Mouse (Mus musculus) cerebellum, postnatal 14 days (tissue): ENCODE measurements at regions not wholly inside any gene's neighbourhood (a gene's known extent, or its start where the extent isn't known, plus 50 kb on each side); places are given as distances from the start of the nearest gene placed in this dataset.
A peak's percentile ranks its signal among the peaks of the same experiment; 100 is the strongest.
"Not testable (repeated sequence)": the region's sequence is repeated elsewhere in the genome, so short reads cannot be mapped to it uniquely, and the experiment has no call there.

ENCODE experiments used
- DNase-seq, 2 experiments: peaks; one replicate each; pipeline ENCODE4 v3.0.0; 2021; ENCODE audit warnings: mixed read lengths in 2 of 2

- no peak for DNase-seq
Observed at GRCm38 (mm10) chr8:109312731-109313130, 181.1 kb upstream of the Pmfbp1 start.

DNA sequence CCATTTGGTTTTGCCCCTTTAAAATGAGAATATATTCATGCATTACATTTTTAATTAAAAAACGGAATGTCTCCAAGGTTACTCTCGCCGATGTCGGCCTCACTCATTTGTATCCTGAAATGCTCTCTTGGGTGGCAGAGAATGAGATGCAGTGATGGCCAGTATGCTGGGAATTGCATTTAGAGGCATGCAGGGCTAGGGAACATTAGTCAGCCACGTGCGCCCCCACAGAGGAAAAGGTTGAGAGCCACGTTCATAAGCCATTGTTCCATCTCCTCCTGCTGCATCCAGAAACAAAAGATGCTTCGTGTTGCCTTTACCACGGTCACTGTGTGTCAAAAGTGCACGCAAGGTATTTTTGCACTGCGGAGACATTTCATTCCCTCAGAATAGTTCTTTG, 172.9 kb upstream of the Pmfbp1 start:
- no peak for DNase-seq

DNA sequence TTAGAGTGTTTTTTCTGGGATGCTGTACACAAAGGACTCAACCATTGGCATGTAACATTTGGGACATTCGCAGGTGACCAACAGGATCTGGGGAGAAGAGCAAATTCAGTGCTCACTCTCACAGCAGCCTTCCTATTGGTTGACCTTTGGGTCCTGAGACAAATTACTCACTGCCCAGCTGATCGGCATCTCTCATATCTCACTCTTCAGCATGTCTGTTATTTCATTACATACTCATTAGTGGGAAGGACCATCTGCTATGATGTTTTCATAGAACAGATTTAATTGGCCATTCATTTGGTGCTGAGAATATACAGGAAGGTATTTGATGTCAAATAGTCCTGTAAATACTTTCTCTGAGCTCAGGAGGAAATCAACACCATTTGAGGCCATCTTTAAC, 170.5 kb upstream of the Pmfbp1 start:
- DNase-seq, result no peak

DNA sequence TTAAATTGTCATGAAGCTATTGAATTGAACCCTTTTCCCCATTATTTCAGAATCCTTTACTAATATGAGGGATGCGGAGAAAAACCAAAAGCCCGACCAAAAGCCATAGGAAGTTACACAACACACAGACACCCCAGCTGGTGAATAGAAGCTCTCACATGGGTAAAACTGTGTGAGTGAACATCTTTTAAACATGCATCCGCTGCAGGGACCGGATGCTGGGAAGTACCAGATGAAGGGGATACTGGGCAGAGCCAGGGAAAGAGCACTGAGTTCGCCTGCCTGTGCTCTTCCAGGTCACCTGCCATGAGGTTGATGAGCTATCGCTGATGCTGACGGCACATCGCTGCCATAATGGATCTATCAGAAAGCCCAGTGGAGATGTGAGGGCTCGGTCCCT, 169.6 kb upstream of the Pmfbp1 start:
- DNase-seq, result no peak

DNA sequence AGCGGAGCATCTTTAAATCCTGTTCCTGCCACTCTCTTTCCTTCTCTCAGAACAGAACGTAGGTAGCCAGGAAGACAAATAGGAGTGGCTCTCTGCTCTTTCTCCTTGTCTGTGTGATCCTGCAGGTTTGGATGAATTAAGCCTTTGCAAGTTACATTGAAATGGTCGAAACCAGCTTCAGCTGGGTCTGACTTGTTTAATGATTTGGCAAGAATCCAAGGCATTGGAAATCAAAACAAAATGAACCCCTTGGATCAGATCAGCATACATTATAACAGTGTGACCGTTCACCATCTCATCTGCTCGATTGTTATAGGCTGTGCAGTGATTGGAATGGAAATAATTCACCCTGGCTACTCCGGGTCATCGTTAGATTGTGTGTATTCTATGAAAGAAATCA, 157.6 kb upstream of the Pmfbp1 start:
- no peak for DNase-seq

DNA sequence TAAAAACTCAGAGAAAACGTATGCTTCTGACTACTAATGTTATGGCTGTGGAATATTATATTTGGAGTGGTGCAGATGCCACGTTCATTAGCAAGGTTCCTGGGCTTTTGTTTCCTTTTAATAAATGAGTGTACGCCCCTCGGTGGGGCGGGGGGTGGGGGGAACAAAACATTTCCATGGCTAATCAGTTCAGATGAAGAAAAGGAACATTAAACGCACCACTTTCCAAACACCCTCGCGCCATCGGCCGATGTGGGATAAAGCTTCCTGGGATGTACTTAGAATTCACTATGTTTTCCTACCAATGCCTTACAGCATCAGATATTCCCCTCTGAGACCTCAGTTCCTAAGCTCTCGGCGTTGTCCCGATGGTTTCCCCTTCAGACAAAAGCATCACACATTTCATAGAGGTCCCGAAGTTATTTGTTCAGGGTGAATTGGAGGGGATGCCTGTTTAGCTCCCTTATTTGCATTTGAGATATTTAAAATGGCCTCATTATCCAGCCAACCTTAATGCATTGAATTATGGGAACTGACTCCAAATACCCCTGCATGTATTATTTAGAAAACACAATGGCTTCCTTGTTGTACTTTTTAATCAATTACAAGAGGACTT, 155.5 kb upstream of the Pmfbp1 start:
- DNase-seq, result no peak

DNA sequence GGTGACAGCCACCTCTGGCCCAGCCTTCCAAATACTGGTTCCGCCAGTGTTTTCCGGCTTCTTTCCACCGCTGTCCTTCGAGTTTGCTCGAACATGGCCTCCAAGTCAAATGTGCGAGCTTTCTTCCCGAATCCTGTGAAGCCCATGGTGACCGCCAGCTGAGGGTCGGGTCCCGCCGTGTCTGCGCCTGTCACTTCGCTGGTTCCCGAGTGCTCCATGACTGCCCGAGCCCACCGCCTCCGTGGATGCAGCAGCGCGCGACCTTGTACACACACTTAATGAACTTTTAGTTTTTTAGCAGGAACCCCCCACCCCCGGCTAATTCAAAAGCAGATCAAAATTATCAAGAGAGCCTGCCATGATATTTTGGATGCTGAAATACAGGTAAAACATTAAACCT, 153.2 kb upstream of the Pmfbp1 start:
- DNase-seq, result not testable (repeated sequence)

- no peak for DNase-seq
Observed at GRCm38 (mm10) chr8:109355168-109355567, 138.7 kb upstream of the Pmfbp1 start.

- peak in 1 of 2 experiments; percentile 24 for DNase-seq
Observed at GRCm38 (mm10) chr8:109359396-109360051, 134.3 kb upstream of the Pmfbp1 start.

GRCm38 (mm10) chr8:109360081-109360715, 133.6 kb upstream of the Pmfbp1 start:
- DNase-seq, result peak in 1 of 2 experiments; percentile 12

DNA sequence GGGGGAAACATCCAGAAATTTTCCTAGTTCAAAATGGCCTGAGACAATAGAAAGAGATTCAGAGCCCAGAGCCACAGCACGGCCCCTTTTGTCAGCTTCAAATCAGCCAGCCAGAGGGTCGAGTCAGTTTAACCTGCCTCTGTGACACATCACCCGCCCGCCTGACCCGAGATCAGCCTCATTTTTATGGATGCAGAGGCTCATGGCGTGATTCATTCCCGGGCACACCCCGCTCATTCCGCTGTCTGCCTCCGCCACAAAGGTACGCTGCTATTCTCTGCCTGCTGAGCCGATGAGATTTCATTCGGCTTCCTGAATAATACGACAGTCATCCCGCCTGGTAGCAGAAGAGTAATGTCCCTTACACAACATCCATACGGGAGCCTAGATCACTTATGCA, 132.9 kb upstream of the Pmfbp1 start:
- DNase-seq, result peak; percentile 26 to 30

GRCm38 (mm10) chr8:109361575-109362361, 132.1 kb upstream of the Pmfbp1 start:
- no peak for DNase-seq

DNA sequence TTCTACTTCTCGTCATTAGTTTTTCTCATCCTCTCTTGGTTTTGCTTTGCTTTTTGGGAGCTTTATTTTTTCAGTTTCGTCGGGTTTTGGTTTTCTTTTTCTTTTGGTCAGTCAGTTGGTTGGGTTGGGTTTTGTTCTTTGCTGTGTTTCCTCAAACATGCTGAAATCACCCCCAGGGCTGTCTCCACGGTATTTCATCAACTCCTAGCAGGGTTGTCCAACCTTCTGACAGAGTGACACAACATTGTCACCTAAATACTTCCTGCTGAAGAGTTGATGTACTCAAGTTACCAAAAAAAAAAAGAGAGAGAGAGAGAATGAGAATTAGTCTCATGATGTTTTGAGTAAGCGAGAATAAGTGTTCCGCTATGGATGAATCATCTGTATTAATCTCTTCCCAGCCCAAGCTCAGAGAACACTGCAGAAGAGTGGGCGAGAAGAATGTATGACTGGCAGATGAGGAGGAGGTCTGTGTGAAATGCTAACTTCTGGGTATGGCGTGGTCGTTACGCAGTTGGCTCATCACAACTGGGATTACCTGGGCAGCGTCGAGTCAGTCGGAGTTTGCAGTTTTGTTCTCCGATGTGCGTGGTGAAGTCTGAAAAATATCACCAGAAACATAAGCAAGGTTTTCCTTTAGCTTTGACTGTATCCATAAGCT, 130.5 kb upstream of the Pmfbp1 start:
- no peak for DNase-seq

- no peak for DNase-seq
Observed at GRCm38 (mm10) chr8:109373977-109374376, 119.8 kb upstream of the Pmfbp1 start.

GRCm38 (mm10) chr8:109384881-109385280, 108.9 kb upstream of the Pmfbp1 start:
- DNase-seq, result no peak

- DNase-seq, result no peak
Observed at GRCm38 (mm10) chr8:109395133-109395855, 98.5 kb upstream of the Pmfbp1 start.

- no peak for DNase-seq
Observed at GRCm38 (mm10) chr8:109399616-109400015, 94.2 kb upstream of the Pmfbp1 start.

DNA sequence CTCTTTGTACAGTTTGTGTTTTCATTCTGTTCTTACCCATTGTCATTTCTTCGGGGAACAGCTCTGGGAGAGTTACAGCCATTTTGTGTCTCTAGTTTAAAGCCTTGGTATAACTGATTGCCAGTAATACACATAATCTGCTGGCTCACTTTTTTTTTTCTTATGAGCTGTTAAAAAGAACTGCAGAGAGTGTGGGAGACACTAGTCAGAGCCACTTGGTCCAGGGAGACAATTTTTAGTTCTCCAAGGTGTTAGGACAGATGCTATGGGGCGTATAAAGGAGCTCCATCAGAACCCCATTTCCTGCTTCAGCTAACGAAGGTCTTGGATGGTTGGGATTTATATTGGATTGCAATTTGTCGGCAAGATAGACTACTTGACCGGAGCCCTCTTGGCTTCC, 93.6 kb upstream of the Pmfbp1 start:
- DNase-seq, result no peak

GRCm38 (mm10) chr8:109407913-109408312, 85.9 kb upstream of the Pmfbp1 start:
- peak in 1 of 2 experiments; percentile 32 for DNase-seq

- no peak for DNase-seq
Observed at GRCm38 (mm10) chr8:109410531-109410930, 83.3 kb upstream of the Pmfbp1 start.

GRCm38 (mm10) chr8:109413386-109413785, 80.4 kb upstream of the Pmfbp1 start:
- no peak for DNase-seq

DNA sequence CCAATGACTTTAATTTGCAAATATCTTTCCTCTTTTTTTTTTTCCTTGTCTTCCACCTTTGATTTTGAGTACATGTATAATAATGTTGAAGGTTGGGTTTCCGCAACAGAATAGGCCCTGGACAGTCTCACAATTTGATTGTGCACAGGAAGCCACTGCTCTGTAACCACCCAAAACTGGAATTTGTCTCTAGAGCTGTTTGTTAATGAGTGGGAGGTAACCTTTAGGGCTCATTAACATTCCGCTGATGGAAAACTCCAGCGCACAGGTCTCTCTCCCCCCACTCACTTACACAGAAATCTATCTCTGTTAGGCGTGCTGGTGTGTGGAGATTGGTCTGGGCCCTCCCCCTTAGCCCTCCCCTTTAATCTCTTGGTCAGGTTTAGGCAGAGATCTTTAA, 78.5 kb upstream of the Pmfbp1 start:
- no peak for DNase-seq
